ENCODE assay signal across 8 mouse cellular contexts in the genomic region with DNA sequence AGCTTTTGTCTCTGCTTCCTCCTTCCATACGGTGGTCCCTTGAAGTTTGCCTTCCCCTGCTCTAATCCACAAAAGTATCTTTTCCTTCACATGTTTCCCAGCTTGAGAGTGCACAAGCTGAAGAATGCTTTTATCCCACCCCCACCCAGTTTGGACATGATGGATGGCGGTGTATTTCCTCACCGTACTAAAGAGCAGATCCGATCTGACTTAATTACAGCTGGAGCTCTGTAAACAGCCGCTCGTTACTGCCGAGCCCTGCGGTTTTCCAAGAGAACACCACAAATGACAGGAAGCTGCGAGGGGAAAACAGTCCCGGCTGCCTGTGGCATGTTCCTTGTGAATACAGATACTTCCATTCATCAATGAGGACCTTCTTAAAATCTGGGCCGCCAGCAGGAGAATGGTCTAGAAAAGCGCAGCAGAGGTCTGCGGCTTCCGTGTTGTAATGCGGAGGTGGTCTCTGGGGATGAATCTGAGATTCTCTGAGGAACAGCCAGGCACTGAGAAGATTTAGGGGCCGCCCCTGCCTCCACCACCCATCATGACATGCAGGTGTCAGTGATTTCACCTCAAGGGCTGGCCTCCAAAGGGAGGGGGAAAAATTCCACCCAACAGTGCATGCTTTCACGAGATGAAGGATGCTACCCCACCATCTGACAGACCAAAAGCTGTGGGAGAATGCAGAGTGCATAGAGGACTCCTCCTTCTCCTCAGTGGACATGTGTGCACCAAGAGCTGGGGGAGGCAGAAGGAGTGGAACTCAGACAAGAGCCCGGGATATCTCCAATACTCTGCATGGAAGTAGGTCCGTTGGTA.
DNase-seq lines count a peak whose midpoint lies in the region.

No protein-coding gene starts in this region.

- intact Hi-C loops in left cerebral cortex, postnatal 4 days (cut with DNase I) = no loop called here

- peak; percentile 16 for DNase-seq in adrenal gland, postnatal 10 days
- no peak for DNase-seq in adrenal gland, postnatal 25 days
- DNase-seq in thymus, postnatal 14 days = peak; percentile 4
- DNase-seq in thymus, adult 18-20 months = no peak
- peak; percentile 12 for DNase-seq in kidney, adult 18-20 months
- DNase-seq in lung, postnatal 14 days = peak; percentile 39
- no peak for DNase-seq in cerebellum, postnatal 36 days
- no peak for DNase-seq in left cerebral cortex, postnatal 4 days

Comparison
In these comparisons a context has a peak if more than half of its experiments do, and no peak if none do; other contexts are left out.
1. DNase-seq: peak in adrenal gland, postnatal 10 days (single experiment), thymus, postnatal 14 days (single experiment), kidney, adult 18-20 months (single experiment) and lung, postnatal 14 days (single experiment); none in adrenal gland, postnatal 25 days (single experiment), thymus, adult 18-20 months (0 of 2), cerebellum, postnatal 36 days (0 of 2) and left cerebral cortex, postnatal 4 days (single experiment).